Mouse (Mus musculus) intestine, embryonic 16.5 days (tissue): Measurements from ENCODE around the gene Dmpk. TPM values are rescaled to one million over a fixed set of nuclear protein-coding genes. Genes with fewer than 3 reads are reported as not detected.

Experiments used
- ATAC-seq: fragments of 200-750 bp; cut with Nextera tagmentation; 2 replicates; pipeline ENCODE4 v1.8.0; 2017; ENCODE audit warnings: moderate TSS enrichment, moderate library complexity
- H3K27ac ChIP-seq: fragments of 300-500 bp; sonication (generic); 2 replicates; pipeline ENCODE4 v1.5.1; 2014; ENCODE audit warnings: mild to moderate bottlenecking, low read length
- H3K27me3 ChIP-seq: fragments of 300-500 bp; sonication (generic); replicated peaks from 2 replicates; pipeline ENCODE4 v1.6.1; 2014; ENCODE audit warnings: low read length, control low read depth, mixed read lengths; ENCODE audit not compliant: control insufficient read depth, insufficient read depth
- H3K36me3 ChIP-seq: fragments of 300-500 bp; sonication (generic); 2 replicates; pipeline ENCODE4 v1.6.1; 2014; ENCODE audit warnings: low read length, control low read depth; ENCODE audit not compliant: control insufficient read depth, insufficient read depth
- H3K4me1 ChIP-seq: fragments of 300-500 bp; sonication (generic); 2 replicates; pipeline ENCODE4 v1.6.1; 2014; ENCODE audit warnings: low read length, control low read depth, mixed read lengths; ENCODE audit not compliant: control insufficient read depth, insufficient read depth
- H3K4me2 ChIP-seq: fragments of 300-500 bp; sonication (generic); 2 replicates; pipeline ENCODE4 v1.6.1; 2014; ENCODE audit warnings: low read depth, low read length, control low read depth
- H3K4me3 ChIP-seq: fragments of 300-500 bp; sonication (generic); 2 replicates; pipeline ENCODE4 v1.5.1; 2014; ENCODE audit warnings: mild to moderate bottlenecking, low read length
- H3K9ac ChIP-seq: fragments of 300-500 bp; sonication (generic); 2 replicates; pipeline ENCODE4 v1.6.1; 2014; ENCODE audit warnings: low read depth, low read length
- H3K9me3 ChIP-seq: fragments of 300-500 bp; sonication (generic); 2 replicates; pipeline ENCODE4 v1.6.1; 2016; ENCODE audit warnings: low read length, control low read depth; ENCODE audit not compliant: control insufficient read depth
- WGBS: fragments of 180-500 bp; shearing (Covaris S2); extraction: QIAGEN DNeasy Blood & Tissue Kit; methylation state at CpG from one replicate; pipeline ENCODE4 v1.1.7; 2014; 5-methylcytosine and 5-hydroxymethylcytosine counted together
- polyA plus RNA-seq: library from polyadenylated mRNA; unstranded; fragments of >200 nt; fragmentation: Nextera tagmentation; extraction: Ambion mirVana; gene quantifications from 2 replicates; pipeline ENCODE4 v1.2.1, GENCODE M21; 2015

Gene Dmpk
- polyA plus RNA-seq, 1 experiment from 2014 or later: 54.6 TPM

GRCm38 (mm10) chr7:19092381-19093173, 8.9 kb downstream of the Dmpk start:
- peak overlapping the region; percentile 68 for H3K9ac ChIP-seq
- H3K27ac ChIP-seq: peak overlapping the region; percentile 96
- H3K4me1 ChIP-seq: peaks cover 39% of the 10 kb centered on the region
- 11% methylated on average over 38 of the region's 38 CpGs for WGBS
- H3K9me3 ChIP-seq: no peaks in the 10 kb centered on the region
- H3K4me2 ChIP-seq: peak overlapping the region; percentile 93
- H3K27me3 ChIP-seq: no peaks in the 10 kb centered on the region
- peak overlapping the region; percentile 78 for H3K4me3 ChIP-seq
- peaks cover 5% of the 10 kb centered on the region; the same call in 1 of the 2 replicates for H3K36me3 ChIP-seq
- ATAC-seq: peak; percentile 19

- 0% methylated on average over 11 of the region's 15 CpGs for WGBS
- H3K9ac ChIP-seq: peak overlapping the region; percentile 68
- peaks cover 2% of the 10 kb centered on the region; the same call in 1 of the 2 replicates for H3K36me3 ChIP-seq
- H3K4me2 ChIP-seq: peak overlapping the region; percentile 93
- H3K27me3 ChIP-seq: no peaks in the 10 kb centered on the region
- peaks cover 44% of the 10 kb centered on the region for H3K4me1 ChIP-seq
- peak overlapping the region; percentile 96 for H3K27ac ChIP-seq
- no peaks in the 10 kb centered on the region for H3K9me3 ChIP-seq
- ATAC-seq: peak; percentile 48
- H3K4me3 ChIP-seq: peak overlapping the region; percentile 78
Measured at GRCm38 (mm10) chr7:19093174-19093521, 9.5 kb downstream of the Dmpk start.

- no peaks in the 10 kb centered on the region for H3K9me3 ChIP-seq
- no peaks in the 10 kb centered on the region for H3K27me3 ChIP-seq
- peak overlapping the region; percentile 96 for H3K27ac ChIP-seq
- WGBS: under 1% methylated on average over 45 of the region's 45 CpGs
- peak overlapping the region; percentile 87 for H3K9ac ChIP-seq
- peak overlapping the region; percentile 93 for H3K4me2 ChIP-seq
- peaks cover 44% of the 10 kb centered on the region for H3K4me1 ChIP-seq
- H3K4me3 ChIP-seq: peak overlapping the region; percentile 78
- ATAC-seq: peak; percentile 88
- H3K36me3 ChIP-seq: peaks cover 2% of the 10 kb centered on the region; the same call in 1 of the 2 replicates
Measured at GRCm38 (mm10) chr7:19093537-19094385, 10.1 kb downstream of the Dmpk start.

- Histone ChIP-seq H3K4me2 (peak within 1 kb of the TSS; percentile 93), H3K27me3 (no peaks in the 10 kb centered on the region), H3K4me1 (peaks cover 44% of the 10 kb centered on the region), H3K27ac (peak within 1 kb of the TSS; percentile 96), H3K36me3 (peaks cover 2% of the 10 kb centered on the region; the same call in 1 of the 2 replicates), H3K9ac (peak within 1 kb of the TSS; percentile 87), H3K9me3 (no peaks in the 10 kb centered on the region), H3K4me3 (peak within 1 kb of the TSS; percentile 78)
- WGBS: 0% methylated on average over 25 of the region's 36 CpGs
- ATAC-seq: peak; percentile 8; the same call in 1 of the 2 replicates
Measured at GRCm38 (mm10) chr7:19094471-19094825, 10.8 kb downstream of the Dmpk start, which contains the start of gene Six5. Gene Six5, plus strand, starts transcription at chr7:19094594.

- Histone ChIP-seq H3K9ac (peak overlapping the region; percentile 87), H3K36me3 (peaks cover 2% of the 10 kb centered on the region; the same call in 1 of the 2 replicates), H3K9me3 (no peaks in the 10 kb centered on the region), H3K4me2 (peak overlapping the region; percentile 93), H3K4me1 (peaks cover 44% of the 10 kb centered on the region), H3K27ac (peak overlapping the region; percentile 96), H3K4me3 (peak overlapping the region; percentile 78), H3K27me3 (no peaks in the 10 kb centered on the region)
- WGBS: under 1% methylated on average over 87 of the region's 87 CpGs
- ATAC-seq: 0 out of 2 replicates have a peak, but pooled peaks have one; percentile 0
Measured at GRCm38 (mm10) chr7:19094826-19095750, 11.4 kb downstream of the Dmpk start.

- H3K9me3 ChIP-seq: no peaks in the 10 kb centered on the region
- H3K27ac ChIP-seq: peak overlapping the region; percentile 96
- H3K4me2 ChIP-seq: peak overlapping the region; percentile 93
- H3K36me3 ChIP-seq: peaks cover 2% of the 10 kb centered on the region; the same call in 1 of the 2 replicates
- H3K4me1 ChIP-seq: peaks cover 44% of the 10 kb centered on the region
- under 1% methylated on average over 19 of the region's 19 CpGs for WGBS
- no peaks in the 10 kb centered on the region for H3K27me3 ChIP-seq
- peak overlapping the region; percentile 78 for H3K4me3 ChIP-seq
- peak overlapping the region; percentile 87 for H3K9ac ChIP-seq
- peak; percentile 2; the same call in 1 of the 2 replicates for ATAC-seq
Measured at GRCm38 (mm10) chr7:19095751-19096110, 12.1 kb downstream of the Dmpk start.

GRCm38 (mm10) chr7:19096421-19096976, 12.8 kb downstream of the Dmpk start:
- Histone ChIP-seq H3K9ac (peak overlapping the region; percentile 87), H3K36me3 (peaks cover 2% of the 10 kb centered on the region; the same call in 1 of the 2 replicates), H3K9me3 (no peaks in the 10 kb centered on the region), H3K4me2 (peak overlapping the region; percentile 93), H3K27ac (peak overlapping the region; percentile 96), H3K4me3 (peak overlapping the region; percentile 78), H3K4me1 (peaks cover 44% of the 10 kb centered on the region), H3K27me3 (no peaks in the 10 kb centered on the region)
- 53% methylated on average over 5 of the region's 5 CpGs for WGBS
- no peak for ATAC-seq

- WGBS: 44% methylated on average over 2 of the region's 2 CpGs
- H3K4me3 ChIP-seq: peak overlapping the region; percentile 3; the same call in 1 of the 2 replicates
- no peak for ATAC-seq
- H3K4me1 ChIP-seq: peaks cover 38% of the 10 kb centered on the region
- peak overlapping the region; percentile 87 for H3K9ac ChIP-seq
- peaks cover 2% of the 10 kb centered on the region; the same call in 1 of the 2 replicates for H3K36me3 ChIP-seq
- H3K27me3 ChIP-seq: no peaks in the 10 kb centered on the region
- H3K27ac ChIP-seq: peak overlapping the region; percentile 23
- no peak overlapping the region for H3K4me2 ChIP-seq
- H3K9me3 ChIP-seq: no peaks in the 10 kb centered on the region
Measured at GRCm38 (mm10) chr7:19097217-19097616, 13.6 kb downstream of the Dmpk start.
